Mouse (Mus musculus) erythroblast, adult 5-6 weeks (primary cell): Measurements from ENCODE around the gene Tifa. TPM values are rescaled to one million over a fixed set of nuclear protein-coding genes. Genes with fewer than 3 reads are reported as not detected.
A peak's percentile ranks its signal among the peaks of the same experiment; 100 is the strongest.

Source experiments
- ATAC-seq: replicated peaks from 2 replicates; pipeline ENCODE4 v1.8.0; 2016; ENCODE audit warnings: moderate number of reproducible peaks, mild to moderate bottlenecking, moderate TSS enrichment, inconsistent platforms; ENCODE audit not compliant: poor library complexity, low FRiP score, severe bottlenecking
- total RNA-seq, 2 experiments: library from RNA; stranded (forward) in 1 of 2; stranded (reverse) in 1 of 2; fragments of 150-400 nt in 1 of 2; fragments of 200-764, 138-1000 nt in 1 of 2; gene quantifications; 2 replicates each; pipeline versions ENCODE4 v1.2.3 to v1.2.4; 2015 to 2017; ENCODE audit warnings: low replicate concordance in 2 of 2

The Tifa gene
- total RNA-seq (2015; ENCODE audit: low replicate concordance) (80.5 and 102 TPM in 2 replicates), total RNA-seq (2017; ENCODE audit: low replicate concordance) (77.4 and 87.0 TPM in 2 replicates)

GRCm38 (mm10) chr3:127789500-127790191 is at the start of gene Tifa:
Gene Tifa (plus strand): TSS chr3:127789805.
- ATAC-seq: peak; percentile 67

- no peak for ATAC-seq
Measured at GRCm38 (mm10) chr3:127741473-127741872, 48.1 kb upstream of the Tifa start.

DNA sequence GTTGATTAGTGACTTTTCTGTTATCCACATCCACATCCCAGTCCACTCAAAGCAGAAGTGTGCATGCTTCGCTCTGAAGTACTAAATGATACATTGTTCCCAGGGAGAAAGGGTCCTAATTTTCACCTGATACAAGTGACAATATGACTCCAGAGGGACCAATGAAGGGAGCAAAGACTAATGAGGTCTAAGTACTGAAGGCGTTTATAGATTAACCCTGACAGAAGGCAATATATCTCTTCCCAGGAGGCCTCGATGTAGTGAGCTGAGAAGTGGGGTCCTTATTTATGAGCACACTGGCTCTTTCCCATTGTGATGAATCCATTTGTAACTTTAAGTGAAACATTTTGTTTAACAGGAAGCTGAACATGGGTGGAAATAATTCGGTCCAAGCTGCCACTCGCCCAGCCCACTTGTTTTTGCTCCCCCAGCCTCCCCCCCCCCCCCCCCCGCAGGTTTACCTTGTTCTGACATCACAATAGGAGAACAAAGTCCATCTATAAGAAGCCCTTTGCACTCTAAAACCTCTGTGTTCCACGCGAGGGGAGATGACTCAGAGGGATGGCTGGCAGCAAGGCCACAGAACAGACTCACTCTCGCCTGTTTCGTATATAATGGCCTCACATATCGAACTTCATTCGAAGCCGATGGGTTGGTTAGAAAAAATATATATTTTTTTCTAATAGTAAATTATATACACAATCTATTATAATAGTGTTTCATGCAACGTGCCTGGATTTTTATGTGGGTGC is 45.8 kb upstream of the Tifa start:
- ATAC-seq: no peak

GRCm38 (mm10) chr3:127745504-127745903 is 44.1 kb upstream of the Tifa start:
- no peak for ATAC-seq

DNA sequence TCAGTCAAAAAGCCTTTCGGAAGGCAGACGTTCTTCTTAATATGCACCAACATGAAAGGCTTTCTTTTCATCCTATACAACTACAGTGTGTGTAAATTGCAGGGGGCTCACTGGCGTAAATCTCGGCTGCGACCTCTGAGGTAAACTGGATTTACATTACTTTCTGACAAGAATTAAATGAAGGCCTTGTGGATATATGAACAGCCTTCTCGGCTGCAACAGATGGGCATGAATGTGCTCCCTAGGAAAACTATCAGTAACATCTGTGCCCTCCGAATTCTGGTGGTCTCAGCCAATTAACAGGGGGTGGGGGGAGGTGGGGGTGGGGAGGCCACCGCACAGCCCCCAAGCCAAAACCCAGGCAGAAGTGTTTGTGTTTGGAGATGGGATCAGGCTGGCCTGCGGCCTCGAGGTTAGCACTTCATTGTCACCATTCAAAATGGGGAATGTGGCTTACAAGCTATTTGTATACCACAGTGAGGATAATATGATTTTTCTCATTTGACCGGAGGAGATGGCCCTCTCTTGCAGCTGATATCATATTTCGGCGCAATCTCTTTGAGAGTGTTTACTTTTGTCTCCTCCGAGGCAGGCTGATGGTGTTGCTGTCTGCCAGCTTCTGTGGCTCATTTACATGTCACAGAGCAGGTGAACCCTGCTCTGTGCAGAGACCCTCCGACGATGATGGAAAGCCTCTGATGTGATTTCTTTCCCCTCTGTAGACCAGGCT is 43.5 kb upstream of the Tifa start:
- no peak for ATAC-seq

DNA sequence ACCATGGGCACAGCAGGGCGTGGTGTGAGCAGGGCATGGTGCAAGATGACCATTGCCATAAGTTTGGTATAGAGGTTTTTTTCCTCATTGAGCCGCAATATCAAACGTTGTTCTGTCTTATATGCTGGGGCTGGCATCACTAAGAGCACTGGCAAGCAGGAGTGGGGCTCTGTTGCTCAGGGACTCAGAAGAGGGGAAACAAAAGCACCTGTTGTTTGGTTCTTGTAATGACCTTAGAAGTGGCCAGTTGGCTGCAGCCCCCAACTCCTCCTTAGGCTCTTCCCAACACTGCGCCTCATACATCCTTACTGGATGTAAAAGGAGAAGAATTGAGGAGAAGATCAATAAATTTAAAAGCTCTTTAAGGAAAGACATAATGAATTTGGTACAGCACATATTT is 41.0 kb upstream of the Tifa start:
- no peak for ATAC-seq

GRCm38 (mm10) chr3:127749266-127749665 is 40.3 kb upstream of the Tifa start:
- no peak for ATAC-seq

DNA sequence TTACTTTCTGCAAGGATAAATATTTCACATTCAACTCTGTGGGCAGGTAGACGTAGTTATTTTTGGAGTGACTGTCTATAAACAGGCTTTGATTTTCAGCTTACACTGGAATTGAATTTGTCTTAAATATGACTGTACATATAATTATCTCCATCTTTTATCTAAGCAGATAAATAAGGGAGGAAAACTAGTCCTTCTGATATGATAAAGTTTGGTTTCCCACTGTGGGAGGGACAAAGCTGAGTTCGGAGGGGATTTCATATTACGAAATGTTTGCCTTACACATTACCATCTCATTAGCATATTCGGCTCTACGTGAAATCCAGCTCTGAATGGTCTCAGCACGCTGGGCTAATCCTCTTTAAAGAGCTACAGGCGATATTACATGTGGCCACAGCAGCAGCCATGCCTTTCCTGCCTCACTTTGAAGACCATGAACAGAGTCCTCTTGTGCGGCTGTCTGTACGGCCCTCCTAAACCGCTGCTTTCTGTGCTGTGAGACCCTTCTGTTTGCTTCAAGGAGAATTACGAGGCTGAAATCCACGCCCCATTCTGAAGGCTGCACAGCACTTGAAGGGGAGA is 39.5 kb upstream of the Tifa start:
- ATAC-seq: no peak

- ATAC-seq: no peak
Measured at GRCm38 (mm10) chr3:127756458-127756857, 33.1 kb upstream of the Tifa start.

- ATAC-seq: no peak
Measured at GRCm38 (mm10) chr3:127757886-127758301, 31.7 kb upstream of the Tifa start.

- ATAC-seq: no peak
Measured at GRCm38 (mm10) chr3:127758806-127759205, 30.8 kb upstream of the Tifa start.

DNA sequence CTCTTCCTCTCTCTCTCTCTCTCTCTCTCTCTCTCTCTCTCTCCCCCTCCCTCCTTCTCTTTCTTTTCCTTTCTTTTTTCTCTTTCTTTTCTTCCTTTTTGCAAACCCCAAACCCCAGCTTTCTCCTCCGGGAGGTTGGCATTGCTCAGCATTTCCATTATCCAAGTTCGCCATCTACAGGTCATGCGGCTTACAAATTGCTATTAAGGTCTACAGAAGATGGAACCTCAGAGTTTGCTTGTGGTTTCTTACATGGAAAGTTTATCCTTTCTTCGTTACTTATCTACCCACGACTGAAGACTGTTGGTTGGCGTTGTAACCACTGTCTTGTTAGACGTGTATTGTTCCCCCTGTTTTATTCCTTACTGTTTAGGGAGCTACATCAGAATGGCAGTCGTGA is 30.4 kb upstream of the Tifa start:
- ATAC-seq: no peak

DNA sequence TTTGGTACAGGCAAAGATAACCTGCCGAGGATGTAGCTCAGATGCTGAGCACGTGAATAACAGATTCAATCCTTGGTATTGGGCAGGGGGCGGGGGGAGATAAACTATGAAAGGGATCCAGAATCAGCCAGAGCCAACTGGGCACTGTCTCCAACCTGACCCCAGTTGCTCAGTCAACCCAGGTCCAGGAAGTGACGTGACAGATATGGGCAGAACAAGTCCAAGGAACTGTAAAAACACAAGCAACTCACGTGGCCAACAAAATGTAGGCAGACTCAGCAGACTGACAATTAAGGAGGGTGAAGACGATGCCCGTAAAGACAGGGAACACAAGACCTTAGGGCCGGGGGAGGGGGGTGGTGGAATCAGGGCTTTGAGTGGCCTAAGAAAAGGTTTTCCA is 27.2 kb upstream of the Tifa start:
- no peak for ATAC-seq

- ATAC-seq: peak; percentile 81
Measured at GRCm38 (mm10) chr3:127763076-127763612, 26.5 kb upstream of the Tifa start.

- no peak for ATAC-seq
Measured at GRCm38 (mm10) chr3:127764541-127764940, 25.1 kb upstream of the Tifa start.

- ATAC-seq: no peak
Measured at GRCm38 (mm10) chr3:127765971-127766370, 23.6 kb upstream of the Tifa start.

- ATAC-seq: no peak
Measured at GRCm38 (mm10) chr3:127769146-127769545, 20.5 kb upstream of the Tifa start.

DNA sequence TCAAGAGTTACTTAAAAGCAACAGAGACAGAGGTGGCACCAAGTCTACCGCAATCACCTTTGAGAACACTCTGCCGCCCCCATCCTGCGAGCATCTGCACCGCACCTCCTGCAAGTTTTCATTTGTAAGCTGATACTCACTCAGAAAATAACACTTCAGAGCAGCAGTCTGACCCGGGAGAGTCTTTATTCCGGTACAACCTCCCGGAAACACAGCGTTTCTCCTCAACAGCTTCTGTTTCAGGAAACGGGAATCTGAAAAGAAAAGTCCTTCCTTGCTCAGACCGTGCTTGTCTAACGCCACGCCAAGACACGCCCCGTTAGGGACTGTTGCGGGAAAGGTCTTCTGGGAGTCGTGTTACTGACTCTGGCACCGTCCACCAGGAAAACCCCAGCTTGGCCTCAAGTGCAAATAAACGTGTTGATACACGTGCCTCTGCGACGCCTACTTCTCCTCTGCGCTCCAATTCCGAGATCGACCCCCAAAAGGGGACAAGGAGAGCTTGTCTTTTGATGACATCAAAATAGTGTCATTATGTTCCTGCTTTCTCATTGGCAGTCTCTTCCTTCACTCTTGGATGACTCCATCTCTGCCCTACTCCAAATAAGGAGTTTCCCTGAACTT is 9.5 kb upstream of the Tifa start, which contains the start of gene Alpk1:
Gene Alpk1 (minus strand): TSS at position 507 of the 624 bp plus-strand sequence.
- ATAC-seq: peak; percentile 100

- no peak for ATAC-seq
Measured at GRCm38 (mm10) chr3:127780921-127781320, 8.7 kb upstream of the Tifa start.
